Mouse (Mus musculus) midbrain, embryonic 16.5 days (tissue): ENCODE measurements at regions not wholly inside any gene's neighbourhood (a gene's known extent, or its start where the extent isn't known, plus 50 kb on each side); places are given as distances from the start of the nearest gene placed in this dataset.
A peak's percentile ranks its signal among the peaks of the same experiment; 100 is the strongest.
"Not testable (repeated sequence)": the region's sequence is repeated elsewhere in the genome, so short reads cannot be mapped to it uniquely, and the experiment has no call there.

Experiments used
- ATAC-seq: fragments of 200-750 bp; cut with Nextera tagmentation; 2 replicates; pipeline ENCODE4 v1.8.0; 2017; ENCODE audit warnings: moderate TSS enrichment
- H3K27ac ChIP-seq: fragments of 300-500 bp; sonication (generic); 2 replicates; pipeline ENCODE4 v1.5.1; 2014; ENCODE audit warnings: mild to moderate bottlenecking, low read length, mixed read lengths
- H3K27me3 ChIP-seq: fragments of 300-500 bp; sonication (generic); 2 replicates; pipeline ENCODE4 v1.6.1; 2014; ENCODE audit warnings: low read depth, low read length, mixed read lengths; ENCODE audit not compliant: control insufficient read depth, insufficient read depth
- H3K36me3 ChIP-seq: fragments of 300-500 bp; sonication (generic); 2 replicates; pipeline ENCODE4 v1.6.1; 2014; ENCODE audit warnings: mild to moderate bottlenecking, low read length, moderate library complexity, mixed read lengths; ENCODE audit not compliant: control insufficient read depth, insufficient read depth
- H3K4me1 ChIP-seq: fragments of 300-500 bp; sonication (generic); 2 replicates; pipeline ENCODE4 v1.6.1; 2014; ENCODE audit warnings: mild to moderate bottlenecking, low read length, mixed read lengths; ENCODE audit not compliant: control insufficient read depth, insufficient read depth
- H3K4me2 ChIP-seq: fragments of 300-500 bp; sonication (generic); 2 replicates; pipeline ENCODE4 v1.6.1; 2014; ENCODE audit warnings: mild to moderate bottlenecking, low read length, mixed read lengths
- H3K4me3 ChIP-seq: fragments of 300-500 bp; sonication (generic); 2 replicates; pipeline ENCODE4 v1.5.1; 2014; ENCODE audit warnings: low read depth, mild to moderate bottlenecking, low read length, moderate library complexity, mixed read lengths
- H3K9ac ChIP-seq: fragments of 300-500 bp; sonication (generic); 2 replicates; pipeline ENCODE4 v1.6.1; 2014; ENCODE audit warnings: low read depth, low read length, mixed read lengths
- H3K9me3 ChIP-seq: fragments of 300-500 bp; sonication (generic); replicated peaks from 2 replicates; pipeline ENCODE4 v1.6.1; 2014; ENCODE audit warnings: mild to moderate bottlenecking, low read length, mixed read lengths; ENCODE audit not compliant: control insufficient read depth, poor library complexity, severe bottlenecking
- WGBS: fragments of 180-500 bp; shearing (Covaris S2); extraction: QIAGEN DNeasy Blood & Tissue Kit; methylation state at CpG from one replicate; pipeline ENCODE4 v1.1.7; 2014; 5-methylcytosine and 5-hydroxymethylcytosine counted together

GRCm38 (mm10) chr16:55504274-55504673, 206.5 kb upstream of the Zpld1 start:
- H3K27me3 ChIP-seq = no peaks in the 10 kb centered on the region
- H3K9me3 ChIP-seq = no peaks in the 10 kb centered on the region
- no peak overlapping the region for H3K4me2 ChIP-seq
- H3K27ac ChIP-seq = no peak overlapping the region
- 90% methylated on average over 3 of the region's 3 CpGs for WGBS
- no peaks in the 10 kb centered on the region for H3K36me3 ChIP-seq
- no peak overlapping the region for H3K9ac ChIP-seq
- no peak overlapping the region for H3K4me3 ChIP-seq
- ATAC-seq = no peak
- H3K4me1 ChIP-seq = no peaks in the 10 kb centered on the region

GRCm38 (mm10) chr16:55503273-55503672, 205.5 kb upstream of the Zpld1 start:
- H3K9me3 ChIP-seq = no peaks in the 10 kb centered on the region
- no peaks in the 10 kb centered on the region for H3K4me1 ChIP-seq
- H3K9ac ChIP-seq = no peak overlapping the region
- no peak overlapping the region for H3K27ac ChIP-seq
- no peaks in the 10 kb centered on the region for H3K36me3 ChIP-seq
- no peaks in the 10 kb centered on the region for H3K27me3 ChIP-seq
- no peak overlapping the region for H3K4me3 ChIP-seq
- no peak for ATAC-seq
- no peak overlapping the region for H3K4me2 ChIP-seq

GRCm38 (mm10) chr16:55499831-55500230, 202.0 kb upstream of the Zpld1 start:
- not testable (repeated sequence) for H3K27ac ChIP-seq, H3K4me2 ChIP-seq, ATAC-seq, H3K27me3 ChIP-seq, H3K9ac ChIP-seq, H3K9me3 ChIP-seq, H3K4me1 ChIP-seq, H3K36me3 ChIP-seq, H3K4me3 ChIP-seq

GRCm38 (mm10) chr16:55495051-55495450, 197.3 kb upstream of the Zpld1 start:
- no peak for ATAC-seq
- H3K36me3 ChIP-seq = no peaks in the 10 kb centered on the region
- no peaks in the 10 kb centered on the region for H3K4me1 ChIP-seq
- no peaks in the 10 kb centered on the region for H3K27me3 ChIP-seq
- no peak overlapping the region for H3K27ac ChIP-seq
- no peaks in the 10 kb centered on the region; the same call in 1 of the 2 replicates for H3K9me3 ChIP-seq
- H3K4me2 ChIP-seq = no peak overlapping the region
- H3K4me3 ChIP-seq = no peak overlapping the region
- H3K9ac ChIP-seq = no peak overlapping the region
- 85% methylated on average over 10 of the region's 10 CpGs for WGBS

GRCm38 (mm10) chr16:55494162-55494561, 196.4 kb upstream of the Zpld1 start:
- Histone ChIP-seq H3K4me3 (no peak overlapping the region), H3K27ac (no peak overlapping the region), H3K9me3 (no peaks in the 10 kb centered on the region; the same call in 1 of the 2 replicates), H3K4me1 (no peaks in the 10 kb centered on the region), H3K36me3 (no peaks in the 10 kb centered on the region), H3K9ac (no peak overlapping the region), H3K4me2 (no peak overlapping the region), H3K27me3 (no peaks in the 10 kb centered on the region)
- no peak for ATAC-seq
- 88% methylated on average over 5 of the region's 5 CpGs for WGBS

GRCm38 (mm10) chr16:55492111-55492510, 194.3 kb upstream of the Zpld1 start:
- H3K9ac ChIP-seq = no peak overlapping the region
- no peak for ATAC-seq
- H3K4me1 ChIP-seq = no peaks in the 10 kb centered on the region
- no peak overlapping the region for H3K4me3 ChIP-seq
- H3K27ac ChIP-seq = no peak overlapping the region
- no peaks in the 10 kb centered on the region; the same call in 1 of the 2 replicates for H3K9me3 ChIP-seq
- H3K4me2 ChIP-seq = no peak overlapping the region
- no peaks in the 10 kb centered on the region for H3K36me3 ChIP-seq
- 76% methylated on average over 4 of the region's 4 CpGs for WGBS
- no peaks in the 10 kb centered on the region for H3K27me3 ChIP-seq

- H3K9ac ChIP-seq = no peak overlapping the region
- no peak overlapping the region for H3K27ac ChIP-seq
- H3K27me3 ChIP-seq = no peaks in the 10 kb centered on the region
- H3K36me3 ChIP-seq = no peaks in the 10 kb centered on the region
- 82% methylated on average over 2 of the region's 2 CpGs for WGBS
- no peak overlapping the region for H3K4me3 ChIP-seq
- ATAC-seq = no peak
- 0 out of 2 replicates have a peak, but pooled peaks cover 3% of the 10 kb centered on the region for H3K4me1 ChIP-seq
- no peak overlapping the region for H3K4me2 ChIP-seq
- H3K9me3 ChIP-seq = no peaks in the 10 kb centered on the region
Measured at GRCm38 (mm10) chr16:55484391-55484790, 186.6 kb upstream of the Zpld1 start.

- Histone ChIP-seq H3K9me3 (no peaks in the 10 kb centered on the region), H3K27me3 (no peaks in the 10 kb centered on the region), H3K27ac (no peak overlapping the region), H3K4me3 (no peak overlapping the region), H3K4me1 (peaks cover 3% of the 10 kb centered on the region; the same call in 1 of the 2 replicates), H3K9ac (no peak overlapping the region), H3K4me2 (no peak overlapping the region), H3K36me3 (no peaks in the 10 kb centered on the region)
- peak; percentile 46; the same call in 1 of the 2 replicates for ATAC-seq
- 62% methylated on average over 11 of the region's 11 CpGs for WGBS
Measured at GRCm38 (mm10) chr16:55480745-55481144, 183.0 kb upstream of the Zpld1 start.

- no peaks in the 10 kb centered on the region for H3K36me3 ChIP-seq
Measured at GRCm38 (mm10) chr16:55480304-55480703, 182.5 kb upstream of the Zpld1 start.

More at GRCm38 (mm10) chr16:55480304-55480703, 182.5 kb upstream of the Zpld1 start:
- Histone ChIP-seq H3K27me3 (no peaks in the 10 kb centered on the region), H3K4me2 (peak overlapping the region; percentile 27; the same call in 1 of the 2 replicates), H3K27ac (no peak overlapping the region), H3K9ac (no peak overlapping the region), H3K4me1 (peaks cover 3% of the 10 kb centered on the region; the same call in 1 of the 2 replicates), H3K9me3 (no peaks in the 10 kb centered on the region), H3K4me3 (no peak overlapping the region)
- WGBS = 42% methylated on average over 7 of the region's 7 CpGs
- peak; percentile 84 for ATAC-seq
